Mouse (Mus musculus) gastrocnemius, postnatal 10 days (tissue): ENCODE measurements around the gene Fignl2. TPM values are rescaled to one million over a fixed set of nuclear protein-coding genes. Genes with fewer than 3 reads are reported as not detected.

Experiments
- DNase-seq: peaks from one replicate; pipeline ENCODE4 v3.0.0; 2021; ENCODE audit warnings: mixed read lengths
- total RNA-seq, 2 experiments: library from RNA; stranded (reverse); gene quantifications; 2 replicates each; pipeline ENCODE4 v1.2.3; 2021

Fignl2 gene
- total RNA-seq, 2 experiments from 2014 or later: 1.9 to 3.4 TPM

DNA sequence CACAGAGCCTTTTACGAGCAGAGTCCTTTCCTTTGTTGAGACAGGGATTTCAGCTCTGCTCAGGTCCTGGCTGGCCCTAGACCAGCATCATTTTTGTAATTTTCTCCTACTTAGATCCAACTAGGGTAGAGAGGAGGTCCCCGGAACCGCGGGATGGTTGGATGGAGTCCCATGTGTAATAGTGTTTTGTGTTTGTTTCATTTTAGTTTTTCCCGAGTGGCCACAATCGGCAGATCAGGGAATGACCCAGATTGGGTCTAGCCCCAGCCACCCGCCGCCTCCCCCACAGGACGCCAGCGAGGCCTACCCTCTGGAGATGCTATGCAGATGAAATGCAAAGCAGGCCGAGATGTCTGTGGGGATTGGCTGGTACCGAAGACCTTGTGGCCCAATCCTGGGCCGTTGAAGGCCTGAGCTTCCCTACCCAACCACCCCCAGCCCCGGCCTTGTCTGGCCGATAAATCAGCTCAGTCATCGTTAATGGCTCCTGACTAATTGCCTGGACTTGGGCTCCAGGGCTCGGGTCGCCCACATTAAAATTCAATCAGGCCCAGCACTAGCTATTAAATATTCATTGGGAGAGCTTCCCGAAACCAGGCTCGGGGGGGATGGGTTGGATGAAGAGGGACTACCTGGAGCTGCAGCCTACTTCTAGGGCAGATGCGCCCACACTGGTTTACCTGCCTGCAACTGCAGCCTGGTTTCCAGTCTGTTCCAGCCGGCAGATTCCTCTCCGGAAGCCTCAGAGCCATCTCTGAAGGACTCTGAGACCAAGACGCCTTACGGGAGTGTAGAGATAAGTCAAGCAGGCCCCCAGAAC is 14.7 kb upstream of the Fignl2 start:
- DNase-seq: no peak

DNA sequence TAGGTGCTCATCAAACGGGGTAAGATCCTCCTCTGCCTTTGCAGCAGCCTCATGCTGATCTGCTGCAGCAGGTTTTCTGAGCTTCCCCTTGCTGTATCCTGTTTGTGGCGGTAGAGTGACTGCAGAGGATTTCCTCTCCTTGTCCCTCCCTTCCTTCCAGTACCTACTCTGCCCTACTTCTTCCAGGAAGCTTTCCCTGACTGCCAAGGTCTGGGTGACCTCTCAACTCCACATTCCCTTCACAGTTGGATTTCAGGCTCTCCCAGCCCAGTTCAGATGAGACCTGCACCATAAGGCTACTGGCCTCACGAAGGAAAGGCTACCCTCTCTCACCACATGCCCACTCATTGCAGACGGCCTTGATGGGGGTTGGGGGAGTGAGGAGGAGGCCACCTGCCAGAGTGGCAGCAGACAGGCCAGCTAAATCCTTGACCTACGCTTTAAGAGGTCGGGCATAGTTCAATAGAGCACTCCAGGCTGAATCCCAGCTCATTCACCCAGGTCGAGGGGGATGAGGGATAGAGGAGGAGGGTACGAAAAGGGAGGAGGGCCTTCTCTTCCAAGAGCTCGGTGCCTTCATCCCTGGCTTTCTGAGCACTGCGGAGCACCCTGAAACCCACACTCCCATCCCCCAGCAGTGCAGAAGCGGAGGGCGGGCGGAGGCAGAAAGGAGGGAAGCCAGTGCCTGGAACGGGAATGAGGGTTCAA is 13.9 kb upstream of the Fignl2 start:
- DNase-seq: no peak

DNA sequence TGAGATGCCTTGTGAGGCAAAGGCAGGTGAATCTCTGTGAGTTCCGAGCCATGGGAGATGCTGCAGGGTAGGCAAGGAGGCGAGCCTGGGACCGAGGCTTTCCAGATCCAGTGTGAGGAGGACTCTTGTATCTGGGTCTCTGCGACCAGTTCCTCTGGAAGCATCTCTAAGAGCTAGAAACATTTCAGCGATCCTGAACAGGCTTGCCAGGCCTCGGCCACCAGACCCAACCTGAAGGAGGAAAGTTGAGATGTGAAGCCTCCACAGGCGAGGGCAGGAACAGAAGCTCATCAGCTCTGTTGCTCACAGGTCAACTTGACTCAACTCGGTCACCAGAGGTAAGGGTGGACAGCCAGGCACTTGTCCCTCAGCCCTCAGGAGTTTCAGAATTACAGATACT is 13.2 kb upstream of the Fignl2 start:
- no peak for DNase-seq

DNA sequence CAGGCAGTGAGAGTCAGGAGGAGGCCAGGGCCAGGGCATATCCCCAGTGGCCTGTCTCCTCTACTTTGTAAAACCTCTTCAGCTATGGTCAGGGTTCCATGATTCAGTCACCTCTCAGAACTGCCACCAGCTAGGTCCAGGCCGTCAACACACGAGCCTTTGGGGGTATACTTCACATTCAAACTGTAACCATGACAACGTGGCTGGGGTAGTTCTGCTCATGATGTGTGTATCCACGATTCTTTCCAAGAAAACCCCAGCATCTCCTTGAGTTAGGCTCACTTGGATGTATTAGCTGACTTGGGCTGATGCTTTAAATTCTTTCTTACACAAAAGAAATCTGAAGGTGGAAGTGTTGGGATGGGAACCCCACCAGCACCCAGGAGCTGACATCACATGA is 9.9 kb upstream of the Fignl2 start:
- DNase-seq: no peak

DNA sequence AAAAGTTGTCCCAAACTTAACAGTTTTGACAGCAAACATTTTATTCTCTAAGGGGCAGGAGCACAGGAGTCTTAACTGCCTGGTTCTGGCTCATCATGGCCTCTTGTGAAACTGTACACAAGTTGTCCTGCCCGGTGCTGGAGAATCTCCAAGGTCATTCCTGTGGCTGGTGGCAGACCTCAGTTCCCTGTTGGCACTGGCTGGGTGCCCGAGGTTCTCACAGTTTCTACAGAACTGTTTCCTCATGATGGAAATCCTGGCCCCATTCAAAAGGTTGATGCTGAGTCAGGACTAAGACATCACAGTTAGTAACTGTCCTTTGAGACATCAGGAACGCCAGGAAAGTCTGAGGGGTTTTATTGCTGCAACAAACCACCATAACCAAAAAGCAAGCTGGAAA is 8.6 kb upstream of the Fignl2 start:
- DNase-seq: no peak

DNA sequence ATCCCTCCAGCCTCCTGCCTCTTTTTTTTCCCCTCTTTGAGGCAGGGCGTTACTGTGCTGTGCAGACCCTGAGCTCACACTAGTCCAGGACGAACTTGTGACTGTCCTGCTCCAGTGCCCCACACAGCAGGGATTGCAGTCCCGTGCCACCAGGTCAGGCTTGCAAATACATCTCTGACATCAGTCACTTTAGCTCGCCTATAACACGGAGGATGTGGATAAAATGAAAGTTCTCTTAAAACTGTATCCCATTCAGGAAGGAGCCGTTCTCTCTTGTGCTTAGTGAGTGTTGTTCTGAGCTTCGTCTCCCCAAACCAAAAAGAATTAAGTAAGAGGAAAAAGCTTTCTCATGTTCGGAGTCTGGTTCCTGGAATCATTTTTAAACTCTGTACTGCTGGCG is 8.1 kb upstream of the Fignl2 start:
- no peak for DNase-seq

DNA sequence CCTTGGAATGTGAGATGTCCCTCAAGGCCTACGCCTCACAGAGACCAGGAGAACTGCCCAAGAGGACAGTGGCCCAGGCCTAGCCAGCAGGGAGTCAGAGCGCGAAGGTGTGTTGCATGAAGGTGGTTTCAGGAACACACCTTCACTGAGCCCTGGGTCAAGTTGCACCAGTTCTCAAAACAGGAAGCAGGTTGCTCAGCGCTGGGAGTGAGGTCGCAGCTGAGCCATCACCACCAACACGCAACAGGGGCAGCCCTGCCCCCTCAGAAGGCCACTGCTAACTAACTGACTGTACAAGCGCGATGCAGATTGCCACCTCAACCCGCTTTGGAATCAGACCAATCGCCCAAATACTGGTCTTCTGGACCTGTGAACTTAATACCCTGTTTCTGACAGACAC is 6.1 kb upstream of the Fignl2 start:
- DNase-seq: no peak

DNA sequence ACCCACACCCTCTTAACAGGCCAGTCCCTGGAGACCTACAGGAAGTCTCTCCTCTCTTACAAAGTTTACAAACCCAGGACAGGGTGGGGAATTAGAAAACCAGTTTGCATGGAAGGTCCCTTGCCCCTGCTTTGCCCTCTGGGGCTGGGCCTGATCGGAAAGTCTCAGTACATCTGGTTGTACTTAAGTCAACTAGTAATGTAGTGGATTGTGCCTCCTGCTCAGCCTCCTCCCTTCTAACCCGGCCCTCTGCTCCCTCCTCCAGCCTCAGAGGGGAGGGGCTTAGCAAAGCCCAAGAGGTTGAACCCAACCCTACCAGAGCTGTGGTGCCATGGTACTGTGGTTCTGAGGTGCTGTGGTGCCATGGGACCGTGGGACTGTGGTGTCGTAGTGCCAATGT is 3.9 kb upstream of the Fignl2 start:
- no peak for DNase-seq

DNA sequence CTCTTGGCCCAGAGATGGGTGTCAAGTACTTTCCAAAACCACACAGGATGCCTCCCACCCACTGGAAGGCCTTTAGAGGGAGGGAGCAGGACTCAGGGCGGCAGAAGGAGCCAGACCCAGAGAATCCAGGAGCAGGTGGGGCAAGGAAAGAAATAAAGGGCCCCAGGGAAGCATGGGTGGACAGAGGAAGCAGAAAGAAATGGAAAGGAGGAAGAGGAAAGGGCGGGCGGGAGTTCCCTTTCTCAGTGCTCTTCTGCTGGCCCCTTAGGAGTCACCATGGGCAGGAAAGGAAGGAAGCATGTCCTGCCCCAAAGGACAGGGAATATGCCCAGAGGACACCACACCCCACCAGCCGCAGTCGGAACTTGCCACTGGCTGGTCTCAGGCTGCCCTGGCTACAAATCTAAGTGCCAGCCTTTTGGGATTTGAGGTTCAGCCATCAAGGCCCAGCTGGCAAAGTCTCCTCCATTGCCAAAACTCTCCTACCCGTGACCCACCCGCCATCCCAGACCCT is 2.7 kb upstream of the Fignl2 start:
- no peak for DNase-seq

DNA sequence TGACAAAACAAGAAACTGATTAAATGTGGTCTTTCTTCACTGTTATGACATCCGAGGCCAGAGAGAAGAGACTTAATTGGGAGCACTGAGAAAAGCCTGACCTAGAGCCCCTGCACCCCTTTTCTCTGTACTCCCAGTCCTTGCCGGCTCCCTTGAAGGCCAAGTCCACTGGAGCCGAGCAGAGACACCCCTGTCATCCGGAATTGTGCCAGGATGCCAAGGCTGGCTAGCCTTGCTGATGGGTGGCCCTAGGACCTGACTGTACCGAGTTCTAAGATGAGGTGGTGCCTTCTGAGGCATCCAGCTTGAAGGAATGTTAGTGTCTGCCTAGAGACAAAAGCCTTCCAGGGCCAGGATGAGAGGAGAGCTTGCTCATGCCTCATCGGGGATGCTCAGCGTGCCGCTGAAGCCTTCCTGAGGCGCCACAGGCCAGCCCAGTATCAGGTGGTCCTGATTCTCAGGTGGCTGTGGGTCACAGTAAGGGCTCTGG is 1.7 kb upstream of the Fignl2 start:
- DNase-seq: no peak

DNA sequence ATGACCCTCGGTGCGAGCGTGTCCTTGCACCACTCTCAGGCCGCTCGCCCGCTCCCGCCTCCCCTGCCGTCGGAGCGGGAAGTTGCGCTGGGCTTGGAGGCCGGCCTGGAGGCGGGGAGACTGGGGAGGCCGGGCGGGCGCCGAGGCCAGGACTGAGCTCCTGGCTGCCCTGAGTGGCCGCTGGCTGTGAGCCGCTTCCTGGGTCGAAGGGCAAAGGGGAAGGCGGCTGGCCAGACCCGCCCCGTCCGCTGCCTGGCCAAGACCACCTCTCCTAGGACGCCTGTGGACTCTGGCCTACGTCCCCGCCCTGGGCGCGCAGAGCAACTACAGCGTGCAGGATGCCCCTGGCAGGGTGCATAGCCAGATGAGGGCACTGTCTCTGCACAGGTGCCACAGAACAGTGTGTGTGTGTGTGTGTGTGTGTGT is 377 bp upstream of the Fignl2 start:
- DNase-seq: peak; percentile 80

DNA sequence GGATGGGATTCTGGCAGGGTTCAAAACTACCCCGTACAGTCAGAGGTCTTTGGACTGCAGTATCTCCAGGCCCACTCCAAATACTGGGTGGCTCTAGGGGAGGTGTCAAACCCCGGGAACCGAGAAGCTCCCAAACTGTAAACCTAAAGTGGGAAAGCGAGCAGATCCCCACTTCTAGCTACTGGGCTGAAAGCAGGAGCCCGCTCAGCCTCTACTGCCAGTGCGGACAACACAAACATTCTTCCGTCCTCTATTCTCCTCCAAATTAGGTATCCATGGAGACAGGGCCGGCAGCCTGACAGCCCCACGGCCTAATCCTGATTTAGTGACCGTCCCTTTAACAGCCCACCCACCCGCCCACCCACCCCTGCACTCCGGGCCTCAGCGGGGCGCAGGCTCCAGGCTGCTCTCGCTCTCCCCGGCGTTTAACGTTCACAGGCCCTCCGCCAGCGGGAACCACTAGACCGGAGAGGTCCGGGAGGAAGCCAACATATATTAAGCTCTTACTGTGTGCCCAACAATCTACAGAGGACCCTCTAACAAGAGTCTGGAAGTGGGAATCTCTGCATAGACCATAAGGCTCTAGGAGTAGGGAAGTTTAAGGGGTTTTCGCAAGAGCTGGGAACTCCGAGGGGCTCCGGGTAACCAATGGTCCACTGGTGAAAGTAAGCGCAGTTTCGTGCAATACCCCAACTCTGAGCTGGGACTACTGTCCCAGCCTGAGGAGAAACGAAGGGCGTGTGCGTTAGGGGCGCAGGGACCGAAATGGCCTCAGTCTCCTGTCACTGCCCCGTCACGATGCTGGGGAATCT is 1.2 kb downstream of the Fignl2 start:
- no peak for DNase-seq

DNA sequence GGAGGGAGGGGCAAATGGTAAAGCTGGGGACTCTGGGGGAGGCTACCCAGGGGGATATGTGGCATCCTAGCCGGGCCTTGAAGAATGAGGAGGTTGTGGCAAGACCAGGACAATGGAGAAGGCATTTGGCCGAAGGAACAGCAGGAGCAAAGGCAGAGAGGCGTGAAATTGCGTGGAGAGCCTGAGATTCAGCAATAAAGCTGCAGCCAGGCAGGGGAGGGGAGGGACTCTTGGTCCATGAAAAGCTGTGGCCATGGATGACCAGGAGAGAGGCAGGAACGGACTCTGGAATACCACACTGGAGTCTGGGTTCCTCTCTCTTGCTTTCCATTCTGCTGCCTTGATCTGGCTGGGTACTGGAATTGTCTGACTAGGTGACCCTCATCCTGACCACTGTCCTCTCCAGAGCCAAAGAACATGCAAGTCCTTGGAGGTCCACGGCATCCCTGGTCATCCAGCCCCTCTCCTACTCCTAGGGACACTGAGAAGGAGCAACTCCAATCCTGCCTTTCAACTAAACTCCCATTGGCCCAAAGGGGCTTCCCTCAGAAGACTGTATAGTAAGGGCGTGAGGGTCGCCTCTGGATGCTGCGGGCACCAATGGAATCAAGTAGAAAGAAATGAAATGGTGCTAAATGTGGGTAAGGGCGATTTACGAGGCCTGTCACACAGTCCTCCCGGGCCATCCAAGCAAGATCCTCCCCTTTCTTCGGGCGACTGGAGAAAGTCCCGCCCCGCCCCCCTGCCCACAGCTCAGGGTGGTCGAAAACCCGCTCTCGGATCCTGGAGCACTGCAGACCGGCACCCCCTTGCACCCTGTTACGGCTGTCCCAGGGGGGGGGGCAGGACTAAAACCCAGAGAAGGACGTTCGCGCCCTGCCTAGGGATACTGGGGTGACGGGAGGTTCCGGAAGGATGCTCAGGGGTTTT is 2.0 kb downstream of the Fignl2 start:
- DNase-seq: no peak

DNA sequence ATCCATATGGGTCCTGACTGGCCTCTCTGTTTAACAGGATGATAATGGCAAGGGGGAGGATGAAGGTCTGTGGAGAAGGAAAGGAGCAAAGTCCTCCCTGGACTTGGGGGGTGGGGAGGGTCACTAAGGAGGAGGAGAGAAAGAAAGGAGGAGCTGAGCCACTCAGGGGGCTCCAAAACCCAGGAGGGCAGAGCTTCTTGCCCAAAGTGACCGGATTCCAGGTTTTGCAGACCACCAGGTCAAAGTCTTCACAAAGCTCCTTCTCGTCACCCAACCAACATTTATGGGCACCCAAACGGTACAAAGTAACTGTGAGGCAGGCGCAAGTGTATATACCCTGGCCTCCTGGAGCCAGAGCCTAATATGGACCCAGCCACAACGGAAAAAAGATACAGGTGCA is 2.7 kb downstream of the Fignl2 start:
- no peak for DNase-seq

DNA sequence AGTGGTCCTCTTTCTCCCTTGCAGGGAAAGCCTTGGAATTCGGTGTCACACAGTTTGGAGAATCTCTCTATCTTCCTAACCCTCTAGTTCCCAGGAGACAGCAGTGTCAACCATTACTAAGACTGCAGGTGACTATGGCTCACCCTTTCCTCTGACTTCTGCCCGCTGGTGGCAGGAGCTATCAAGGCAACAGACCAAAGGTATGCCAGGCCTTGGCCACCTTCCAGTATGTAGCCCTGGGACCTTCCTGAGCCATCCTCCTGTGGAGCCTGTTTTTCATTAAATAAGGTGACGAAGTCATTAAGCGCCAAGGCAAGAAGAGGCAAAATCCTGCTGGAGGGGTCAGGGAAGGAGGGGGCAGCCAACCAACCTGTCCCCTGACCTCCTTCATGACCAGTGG is 3.2 kb downstream of the Fignl2 start:
- no peak for DNase-seq

DNA sequence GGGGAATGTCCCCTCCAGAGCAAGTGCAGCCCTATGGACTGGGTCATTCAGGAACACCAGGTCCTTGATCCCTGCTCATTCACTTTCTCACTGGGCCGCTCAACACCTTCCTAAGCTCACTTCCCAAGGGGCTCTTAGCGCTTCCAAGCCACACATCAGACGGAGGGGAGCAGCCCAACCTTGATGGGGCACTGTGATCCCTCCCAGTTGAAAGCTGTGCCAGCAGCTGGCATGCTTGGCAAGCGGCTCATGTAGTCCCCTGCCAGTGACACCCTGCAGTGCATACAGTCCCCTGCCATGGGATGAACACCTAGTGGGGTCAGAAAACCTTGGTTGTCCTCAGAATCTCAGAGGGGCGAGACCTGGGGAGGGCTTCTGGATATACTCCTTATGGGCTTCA is 4.3 kb downstream of the Fignl2 start:
- DNase-seq: no peak

DNA sequence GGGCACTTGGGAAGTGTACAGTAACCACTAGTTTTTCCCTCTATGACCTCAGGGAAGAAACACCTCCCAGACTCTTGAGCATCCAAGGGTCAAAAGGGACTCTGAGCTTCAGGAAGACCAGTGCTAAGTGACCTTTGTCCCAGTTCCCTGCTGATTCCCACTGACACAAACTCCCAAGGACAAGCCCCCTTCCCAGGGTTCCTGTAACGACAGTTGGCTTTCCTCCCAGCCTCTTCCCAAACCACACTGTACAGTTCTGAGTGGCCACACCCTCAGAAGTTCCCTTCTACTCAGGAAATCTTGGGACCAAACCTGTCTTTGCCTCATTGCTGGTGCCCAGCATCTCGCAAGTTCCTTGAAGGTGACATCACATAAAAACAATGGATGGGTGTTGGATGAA is 5.6 kb downstream of the Fignl2 start:
- DNase-seq: no peak

DNA sequence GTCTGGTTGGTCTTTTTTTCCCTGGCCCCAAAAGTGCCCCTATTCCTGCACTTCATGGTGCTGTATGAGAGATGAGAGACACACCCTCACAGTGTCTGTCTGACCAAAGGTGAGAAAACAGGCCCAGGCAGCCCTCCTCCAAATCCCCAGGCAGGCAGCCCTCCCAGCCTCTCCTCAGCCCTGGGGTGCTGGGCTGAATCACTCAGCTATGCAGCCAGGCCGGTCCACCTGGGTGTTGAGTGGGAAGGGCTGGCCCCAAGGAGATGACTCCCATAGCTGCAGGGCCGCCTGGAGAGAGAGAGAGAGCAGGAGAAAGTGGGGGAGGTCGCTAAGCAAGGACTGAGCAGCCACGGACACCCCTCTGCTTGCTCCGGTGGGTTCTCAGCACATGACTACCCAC is 7.6 kb downstream of the Fignl2 start:
- DNase-seq: no peak

DNA sequence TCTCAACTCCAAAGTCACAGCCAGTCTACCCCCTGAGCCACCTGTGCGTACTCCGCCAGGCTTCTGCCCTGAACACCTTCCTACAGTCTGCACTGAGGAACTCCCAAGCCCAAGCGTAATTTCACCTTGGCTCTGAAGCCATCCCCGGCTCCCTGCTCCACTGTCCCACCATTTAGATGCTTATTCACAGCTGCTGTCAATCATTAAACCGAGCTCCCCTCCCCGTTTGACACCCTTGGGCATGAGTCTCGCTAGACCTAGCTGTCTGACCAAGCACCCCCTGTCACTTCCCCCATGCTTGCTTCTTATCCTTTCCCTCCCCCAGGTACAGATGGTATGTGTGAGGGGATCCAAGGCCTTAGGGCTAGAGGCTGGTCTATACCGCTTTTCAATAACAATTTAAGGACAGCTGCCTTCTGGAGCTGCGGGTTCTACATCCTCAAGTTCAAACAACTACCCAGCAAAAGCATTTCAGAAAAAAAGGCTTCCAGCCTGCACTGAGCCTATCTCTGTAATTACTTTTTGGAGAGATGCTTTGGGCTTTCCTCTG is 8.7 kb downstream of the Fignl2 start:
- no peak for DNase-seq

DNA sequence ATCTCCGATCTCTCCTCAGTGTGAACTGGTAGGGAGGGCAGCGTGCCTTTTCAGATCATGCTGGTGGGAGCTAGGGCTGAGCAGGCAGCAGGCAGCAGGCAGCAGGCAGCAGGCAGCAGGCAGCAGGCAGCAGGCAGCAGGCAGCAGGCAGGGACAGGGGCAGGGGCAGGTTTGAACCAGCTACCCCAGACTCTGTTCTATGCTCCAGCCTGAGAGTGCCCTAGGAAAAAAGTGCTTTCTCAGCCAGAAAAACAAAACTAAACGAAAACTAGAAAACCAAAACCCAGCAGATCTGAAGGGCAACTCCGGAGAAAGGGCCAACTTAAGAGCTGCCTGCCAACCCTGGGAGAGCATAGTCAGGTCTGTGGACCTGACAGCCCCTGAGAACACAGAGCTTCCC is 9.7 kb downstream of the Fignl2 start:
- no peak for DNase-seq

DNA sequence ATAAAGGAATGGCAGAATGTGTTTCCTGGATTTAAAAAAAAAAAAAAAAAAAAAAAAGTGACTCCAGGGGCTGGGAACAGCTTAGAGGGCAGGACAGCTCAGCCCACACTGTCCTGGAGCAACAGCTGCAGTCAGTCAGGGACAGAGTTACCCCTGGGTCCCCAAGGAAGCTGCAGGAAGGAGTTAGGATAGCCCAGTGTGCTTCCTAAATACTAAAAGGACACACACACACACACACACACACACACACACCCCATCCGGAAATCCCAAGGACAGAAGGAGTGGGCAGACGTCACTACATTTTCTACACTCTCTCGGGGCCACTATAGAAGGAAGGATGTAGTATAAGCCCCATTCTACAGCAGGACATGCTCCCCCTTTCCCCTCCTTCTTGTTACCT is 10.3 kb downstream of the Fignl2 start:
- DNase-seq: no peak
